Mouse (Mus musculus) splenic B cell, adult 2 months (primary cell): Measurements from ENCODE around the gene Dusp16.
A peak's percentile ranks its signal among the peaks of the same experiment; 100 is the strongest.

Source experiments
- DNase-seq: peaks from one replicate; pipeline ENCODE4 v3.0.0-alpha.2; 2011; ENCODE audit warnings: low read depth, low spot score
- H3K27me3 ChIP-seq: 2 replicates; pipeline ENCODE4 v1.6.1; 2012; ENCODE audit warnings: mild to moderate bottlenecking, low read length, moderate library complexity, mixed read lengths; ENCODE audit not compliant: control insufficient read depth, poor library complexity, insufficient read depth, severe bottlenecking
- H3K36me3 ChIP-seq: 2 replicates; pipeline ENCODE4 v1.6.1; 2012; ENCODE audit warnings: mild to moderate bottlenecking, low read length, moderate library complexity, mixed read lengths; ENCODE audit not compliant: control insufficient read depth, poor library complexity, insufficient read depth, severe bottlenecking

Gene Dusp16

GRCm38 (mm10) chr6:134792141-134793045 lies at the start of gene Dusp16:
Gene Dusp16, minus strand, starts transcription at chr6:134792625.
- Histone ChIP-seq H3K27me3 (no peaks in the 10 kb centered on the region), H3K36me3 (no peaks in the 10 kb centered on the region)
- DNase-seq = peak; percentile 96

GRCm38 (mm10) chr6:134840346-134840745 lies 47.9 kb upstream of the Dusp16 start:
- H3K36me3 ChIP-seq = no peaks in the 10 kb centered on the region
- H3K27me3 ChIP-seq = no peaks in the 10 kb centered on the region
- DNase-seq = no peak

- Histone ChIP-seq H3K36me3 (no peaks in the 10 kb centered on the region), H3K27me3 (no peaks in the 10 kb centered on the region)
- DNase-seq = no peak
Observed at GRCm38 (mm10) chr6:134838111-134838510, 45.7 kb upstream of the Dusp16 start.

- DNase-seq = peak; percentile 12
- Histone ChIP-seq H3K36me3 (no peaks in the 10 kb centered on the region), H3K27me3 (no peaks in the 10 kb centered on the region)
Observed at GRCm38 (mm10) chr6:134834585-134835251, 42.3 kb upstream of the Dusp16 start.

GRCm38 (mm10) chr6:134830776-134831175 lies 38.4 kb upstream of the Dusp16 start:
- H3K27me3 ChIP-seq = no peaks in the 10 kb centered on the region
- DNase-seq = no peak
- no peaks in the 10 kb centered on the region for H3K36me3 ChIP-seq

GRCm38 (mm10) chr6:134829786-134830700 lies 37.6 kb upstream of the Dusp16 start, which contains the start of gene Crebl2:
Gene Crebl2, plus strand, starts transcription at chr6:134830154.
- Histone ChIP-seq H3K36me3 (no peaks in the 10 kb centered on the region), H3K27me3 (no peaks in the 10 kb centered on the region)
- peak; percentile 98 for DNase-seq

- Histone ChIP-seq H3K27me3 (no peaks in the 10 kb centered on the region), H3K36me3 (no peaks in the 10 kb centered on the region)
- peak; percentile 54 for DNase-seq
Observed at GRCm38 (mm10) chr6:134822844-134823243, 30.4 kb upstream of the Dusp16 start.

GRCm38 (mm10) chr6:134820411-134820810 lies 28.0 kb upstream of the Dusp16 start:
- no peaks in the 10 kb centered on the region for H3K27me3 ChIP-seq
- no peak for DNase-seq
- H3K36me3 ChIP-seq = no peaks in the 10 kb centered on the region

GRCm38 (mm10) chr6:134819741-134820140 lies 27.3 kb upstream of the Dusp16 start:
- DNase-seq = no peak
- H3K36me3 ChIP-seq = no peaks in the 10 kb centered on the region
- no peaks in the 10 kb centered on the region for H3K27me3 ChIP-seq

- Histone ChIP-seq H3K27me3 (no peaks in the 10 kb centered on the region), H3K36me3 (no peaks in the 10 kb centered on the region)
- no peak for DNase-seq
Observed at GRCm38 (mm10) chr6:134817051-134817928, 24.9 kb upstream of the Dusp16 start.

GRCm38 (mm10) chr6:134813066-134813465 lies 20.6 kb upstream of the Dusp16 start:
- Histone ChIP-seq H3K27me3 (no peaks in the 10 kb centered on the region), H3K36me3 (no peaks in the 10 kb centered on the region)
- DNase-seq = no peak

GRCm38 (mm10) chr6:134807794-134808193 lies 15.4 kb upstream of the Dusp16 start:
- Histone ChIP-seq H3K27me3 (no peaks in the 10 kb centered on the region), H3K36me3 (no peaks in the 10 kb centered on the region)
- DNase-seq = no peak

- no peaks in the 10 kb centered on the region for H3K36me3 ChIP-seq
- no peak for DNase-seq
- H3K27me3 ChIP-seq = no peaks in the 10 kb centered on the region
Observed at GRCm38 (mm10) chr6:134807091-134807490, 14.7 kb upstream of the Dusp16 start.

- Histone ChIP-seq H3K36me3 (no peaks in the 10 kb centered on the region), H3K27me3 (no peaks in the 10 kb centered on the region)
- DNase-seq = no peak
Observed at GRCm38 (mm10) chr6:134806130-134806529, 13.7 kb upstream of the Dusp16 start.
